Mouse (Mus musculus) activated CD4-positive, CD25-positive, alpha-beta regulatory T cell, adult 9 weeks (primary cell): Measurements from ENCODE around the gene Izumo2. TPM values are rescaled to one million over a fixed set of nuclear protein-coding genes. Genes with fewer than 3 reads are reported as not detected.

Experiments used
- polyA plus RNA-seq: library from polyadenylated mRNA; unstranded; fragments of 100-300 nt; shearing (Covaris generic); gene quantifications from one replicate; pipeline ENCODE4 v1.2.1, GENCODE M21; 2017

Gene Izumo2
- polyA plus RNA-seq, result not detected

GRCm38 (mm10) chr7:44708574-44708973, at the start of gene Izumo2:
Gene Izumo2 (plus strand): TSS chr7:44708742.

GRCm38 (mm10) chr7:44670803-44671202, 37.7 kb upstream of the Izumo2 start, which contains the start of gene Myh14:
Gene Myh14 (minus strand): TSS chr7:44670843.

GRCm38 (mm10) chr7:44748101-44749044, 39.8 kb downstream of the Izumo2 start, which contains the start of gene Vrk3:
Gene Vrk3 (plus strand): TSS chr7:44748413.

GRCm38 (mm10) chr7:44750950-44751349, 42.4 kb downstream of the Izumo2 start, which contains the start of gene Zfp473:
Gene Zfp473 (minus strand): TSS chr7:44751050.

Other genes starting within 250 kb of the Izumo2 start
- gene Aspdh, start 243.4 kb upstream of the Izumo2 start, polyA plus RNA-seq, result not detected
- gene Josd2, start 240.8 kb upstream of the Izumo2 start, polyA plus RNA-seq, result 128 TPM
- 160 TPM for gene Emc10, start 212.2 kb upstream of the Izumo2 start, polyA plus RNA-seq
- gene Fam71e1, start 212.2 kb upstream of the Izumo2 start, polyA plus RNA-seq, result 2.6 TPM
- not detected for gene Mybpc2, start 184.1 kb upstream of the Izumo2 start, polyA plus RNA-seq
- gene Spib, start 176.7 kb upstream of the Izumo2 start, polyA plus RNA-seq, result 1.8 TPM
- 58.3 TPM for gene Pold1, start 159.9 kb upstream of the Izumo2 start, polyA plus RNA-seq
- 143 TPM for gene Nr1h2, start 154.8 kb upstream of the Izumo2 start, polyA plus RNA-seq
- 2.2 TPM for gene Napsa, start 136.4 kb upstream of the Izumo2 start, polyA plus RNA-seq
- not detected for gene Kcnc3, start 118.1 kb upstream of the Izumo2 start, polyA plus RNA-seq
- gene Myh14, start 37.9 kb upstream of the Izumo2 start, polyA plus RNA-seq, result not detected
- gene Vrk3, start 39.7 kb downstream of the Izumo2 start, polyA plus RNA-seq, result 111 TPM
- gene Zfp473, start 42.3 kb downstream of the Izumo2 start, polyA plus RNA-seq, result 0.57 TPM
- 61.7 TPM for gene Nup62, start 107.3 kb downstream of the Izumo2 start, polyA plus RNA-seq
- gene Il4i1, start 107.6 kb downstream of the Izumo2 start, polyA plus RNA-seq, result 2.9 TPM
- gene Atf5, start 107.9 kb downstream of the Izumo2 start, polyA plus RNA-seq, result 0.42 TPM
- gene Akt1s1, start 140.2 kb downstream of the Izumo2 start, polyA plus RNA-seq, result 17.3 TPM
- 97.4 TPM for gene Tbc1d17, start 140.3 kb downstream of the Izumo2 start, polyA plus RNA-seq
- gene Pnkp, start 148.4 kb downstream of the Izumo2 start, polyA plus RNA-seq, result 93.3 TPM
- gene Ptov1, start 161.0 kb downstream of the Izumo2 start, polyA plus RNA-seq, result 9.7 TPM
- gene Med25, start 184.0 kb downstream of the Izumo2 start, polyA plus RNA-seq, result 40.3 TPM
- 48.2 TPM for gene Fuz, start 187.3 kb downstream of the Izumo2 start, polyA plus RNA-seq
- 33.7 TPM for gene Ap2a1, start 220.8 kb downstream of the Izumo2 start, polyA plus RNA-seq
- not detected for gene Tsks, start 234.5 kb downstream of the Izumo2 start, polyA plus RNA-seq